Mouse (Mus musculus): ENCODE data around the gene Lrrc20.

The Lrrc20 gene

DNA sequence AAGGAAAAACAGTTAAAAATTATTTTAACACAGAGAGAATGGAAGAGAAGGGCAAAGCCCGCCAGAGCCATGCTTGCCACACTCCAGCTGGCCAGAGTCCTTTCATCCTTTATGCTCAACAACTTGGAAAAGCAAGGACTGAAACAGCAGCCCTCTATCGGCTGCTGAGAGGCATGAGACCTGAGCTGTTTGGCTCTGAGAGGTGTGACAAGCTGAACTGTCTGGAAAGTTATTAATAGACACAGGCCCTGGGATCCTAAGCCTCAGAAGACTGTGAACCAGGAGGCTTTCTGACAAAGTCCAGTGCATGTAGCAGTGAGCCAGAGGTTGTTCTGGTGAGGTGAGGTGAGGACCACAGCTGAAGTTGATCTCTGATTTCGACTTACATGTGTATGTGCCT lies 2.0 kb upstream of the Lrrc20 start:
- DNase-seq (ENCODE audit: inconsistent age in 2 of 2, low spot score in 1 of 2) = no peak

DNA sequence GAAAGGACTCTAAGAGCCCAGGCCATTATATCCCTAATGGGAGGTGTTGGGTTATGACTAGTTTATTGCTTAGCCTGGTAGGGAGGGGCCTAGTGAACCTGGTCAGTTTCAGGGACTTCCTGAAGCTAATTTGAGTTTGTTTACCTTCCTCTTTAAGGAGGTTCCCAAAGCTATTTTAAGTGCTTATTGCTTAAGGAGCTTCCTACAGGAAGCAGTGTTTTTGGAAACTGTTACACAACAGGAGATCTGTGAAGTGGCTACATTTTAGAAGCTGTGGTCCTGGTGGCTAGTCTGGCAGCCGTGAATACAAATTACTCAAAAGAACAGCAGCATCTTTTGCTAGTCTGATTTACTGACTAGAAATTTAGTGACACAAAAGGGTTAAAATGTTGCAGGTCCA lies 1.3 kb upstream of the Lrrc20 start:
- DNase-seq (ENCODE audit: inconsistent age in 2 of 2, low spot score in 1 of 2) = no peak

- peak in 1 of 2 experiments; percentile 34 for DNase-seq (ENCODE audit: inconsistent age in 2 of 2, low spot score in 1 of 2)
These were observed 1.0 kb downstream of the Lrrc20 start for GRCm38 (mm10) chr10:61476440-61477165.

- peak; percentile 63 to 83 for DNase-seq (ENCODE audit: inconsistent age in 2 of 2, low spot score in 1 of 2)
These were observed 3.9 kb downstream of the Lrrc20 start for GRCm38 (mm10) chr10:61479461-61479860.

DNA sequence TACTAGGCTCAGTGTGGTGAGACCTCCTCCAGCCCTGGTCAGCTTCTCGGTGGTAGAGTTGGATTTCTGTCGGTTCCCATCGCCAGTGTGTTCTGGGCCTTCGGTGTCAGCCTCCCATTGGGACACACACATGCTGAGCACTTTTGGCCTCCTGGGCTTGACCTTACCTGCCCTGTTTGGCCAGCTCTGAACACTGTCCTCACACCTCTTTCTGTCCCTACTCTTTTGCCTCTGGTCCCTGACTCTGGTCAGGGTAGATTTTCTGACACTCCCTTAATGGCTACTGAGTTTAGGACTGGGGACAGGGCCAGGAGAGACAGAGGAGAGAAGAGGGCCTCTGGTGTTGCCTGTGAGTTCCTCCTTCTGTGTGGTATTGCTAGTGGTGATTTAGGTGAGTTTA lies 4.3 kb downstream of the Lrrc20 start:
- no peak for DNase-seq (ENCODE audit: inconsistent age in 2 of 2, low spot score in 1 of 2)

GRCm38 (mm10) chr10:61480488-61480887 lies 4.9 kb downstream of the Lrrc20 start:
- DNase-seq (ENCODE audit: inconsistent age in 2 of 2, low spot score in 1 of 2) = no peak

GRCm38 (mm10) chr10:61482771-61483170 lies 7.2 kb downstream of the Lrrc20 start:
- peak; percentile 59 to 86 for DNase-seq (ENCODE audit: inconsistent age in 2 of 2, low spot score in 1 of 2)

DNA sequence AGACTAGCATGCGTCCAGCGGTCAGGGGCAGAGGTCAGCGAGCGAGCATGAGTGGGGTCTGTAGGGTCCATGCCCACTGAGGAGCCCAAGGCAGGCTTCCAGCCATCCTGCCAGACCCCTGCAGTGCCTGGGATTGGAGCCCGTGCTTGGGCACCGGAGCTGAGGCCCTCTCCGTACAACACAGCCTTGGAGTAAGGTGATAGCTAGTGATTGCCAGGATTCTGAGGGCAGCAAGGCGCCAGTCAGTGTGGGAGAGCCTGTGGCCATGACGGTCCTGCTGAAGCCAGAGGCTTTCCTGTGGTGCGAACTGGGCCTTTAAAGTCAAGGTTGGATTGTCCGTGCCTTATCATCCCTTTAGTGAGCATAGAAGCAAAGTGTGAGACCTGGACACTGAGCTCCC lies 9.2 kb downstream of the Lrrc20 start:
- peak; percentile 37 to 77 for DNase-seq (ENCODE audit: inconsistent age in 2 of 2, low spot score in 1 of 2)

DNA sequence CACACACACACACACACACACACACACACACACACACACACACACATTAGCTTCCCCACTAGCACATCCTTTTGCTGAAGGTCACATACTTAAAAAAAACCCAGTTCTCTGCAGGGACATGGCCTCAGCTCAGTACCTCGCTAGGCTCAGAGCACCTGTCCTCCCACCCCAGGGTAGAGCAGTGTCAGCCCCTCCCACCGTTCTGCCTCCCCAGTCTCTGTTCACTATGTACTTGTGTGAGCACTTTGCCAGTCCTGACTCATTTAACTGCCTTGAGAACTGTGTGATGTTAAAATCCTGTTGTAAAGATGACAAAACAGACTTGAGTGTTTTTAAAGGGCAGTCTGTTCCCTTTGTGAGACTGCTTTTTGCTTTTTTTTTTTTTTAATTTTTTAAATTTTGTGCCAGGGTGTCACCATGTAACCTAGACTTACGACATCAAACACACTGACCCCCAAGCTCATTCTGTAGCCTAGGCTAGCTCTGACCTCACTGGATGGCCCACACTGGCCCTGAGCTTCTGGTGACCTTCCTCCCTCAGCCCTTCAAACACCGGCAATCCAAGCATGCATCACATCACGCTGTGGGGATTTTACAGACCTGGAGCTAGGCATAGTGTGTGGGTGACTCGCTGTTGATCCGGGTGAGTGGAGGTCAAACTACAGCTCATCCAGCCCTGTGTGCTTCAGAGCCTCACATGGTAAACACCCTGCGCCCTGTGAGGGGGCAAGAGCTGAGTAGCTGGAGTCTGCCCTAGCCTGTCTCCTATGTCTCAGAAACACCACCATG lies 11.1 kb downstream of the Lrrc20 start:
- peak; percentile 77 to 89 for DNase-seq (ENCODE audit: inconsistent age in 2 of 2, low spot score in 1 of 2)

DNA sequence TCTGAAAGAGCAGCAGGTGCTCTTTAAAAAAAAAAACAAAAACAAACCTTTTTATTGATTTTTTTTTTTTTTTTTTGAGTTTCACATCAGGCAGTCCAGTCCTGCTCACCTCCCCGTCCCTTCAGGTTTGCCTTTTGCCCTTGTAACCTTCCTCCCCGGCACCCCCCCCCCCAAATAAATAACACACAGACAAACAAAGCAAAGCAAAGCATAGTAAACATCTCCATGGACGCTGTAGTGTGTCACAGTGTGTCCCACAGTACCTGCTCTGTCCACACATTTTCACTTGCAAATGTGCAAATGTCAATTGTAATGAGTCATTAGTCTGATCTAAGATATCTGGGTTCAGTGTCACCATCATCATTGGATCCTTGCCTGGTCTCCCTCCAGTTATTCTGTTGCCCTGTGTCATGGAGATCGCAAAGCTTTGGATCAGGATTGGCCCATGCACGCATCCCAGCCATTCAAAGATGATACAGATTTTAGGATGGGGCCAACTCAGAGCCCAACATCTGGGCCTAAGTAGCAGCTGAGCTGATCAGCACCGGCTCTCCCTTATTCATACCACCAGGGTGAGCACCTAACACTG lies 13.0 kb downstream of the Lrrc20 start:
- peak; percentile 36 to 72 for DNase-seq (ENCODE audit: inconsistent age in 2 of 2, low spot score in 1 of 2)

DNA sequence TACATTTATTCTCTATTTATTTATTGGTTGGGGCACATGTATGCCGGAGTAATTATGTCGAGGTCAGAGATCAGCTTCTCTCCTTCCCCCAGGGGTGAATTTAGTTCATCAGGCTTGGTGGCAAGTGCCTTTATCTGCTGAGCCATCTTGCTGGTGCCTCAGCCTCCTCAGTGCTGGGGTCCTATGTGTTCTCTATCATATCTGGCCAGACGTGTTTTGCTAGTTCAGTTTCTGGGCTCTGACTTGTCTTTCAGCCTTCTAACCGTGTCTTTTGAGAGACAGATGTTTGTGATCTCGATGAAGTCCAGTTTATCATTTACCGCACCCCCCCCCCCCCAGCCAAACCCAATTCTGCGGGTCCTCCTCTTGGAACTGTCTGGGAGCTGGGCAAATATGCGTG lies 16.0 kb downstream of the Lrrc20 start:
- DNase-seq (ENCODE audit: inconsistent age in 2 of 2, low spot score in 1 of 2) = no peak

- DNase-seq (ENCODE audit: inconsistent age in 2 of 2, low spot score in 1 of 2) = peak; percentile 82 to 93
These were observed 16.4 kb downstream of the Lrrc20 start for GRCm38 (mm10) chr10:61492040-61492439.

DNA sequence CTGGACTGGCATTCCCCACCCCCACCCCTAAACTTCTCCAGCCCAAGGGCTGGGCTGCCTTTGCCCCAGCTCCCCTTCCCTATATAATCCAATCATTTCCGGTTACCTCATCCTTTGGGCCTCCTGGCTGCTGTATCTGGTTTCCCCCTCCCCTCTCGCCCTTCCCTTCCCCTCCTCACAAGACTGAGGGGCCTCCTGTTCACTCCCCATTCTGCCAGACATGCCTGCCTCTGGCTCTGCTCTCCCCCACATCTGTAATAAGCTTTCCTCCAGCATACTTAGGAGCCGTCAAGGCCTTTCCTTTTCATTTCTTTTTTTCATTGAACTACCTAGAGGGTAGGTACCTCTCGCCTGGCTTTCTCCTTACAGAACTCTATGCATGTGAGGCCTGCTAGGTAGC lies 19.9 kb downstream of the Lrrc20 start:
- no peak for DNase-seq (ENCODE audit: inconsistent age in 2 of 2, low spot score in 1 of 2)

GRCm38 (mm10) chr10:61496231-61496630 lies 20.6 kb downstream of the Lrrc20 start:
- DNase-seq (ENCODE audit: inconsistent age in 2 of 2, low spot score in 1 of 2) = no peak

GRCm38 (mm10) chr10:61499505-61500466 lies 24.2 kb downstream of the Lrrc20 start:
- peak in 1 of 2 experiments; percentile 68 for DNase-seq (ENCODE audit: inconsistent age in 2 of 2, low spot score in 1 of 2)

- no peak for DNase-seq (ENCODE audit: inconsistent age in 2 of 2, low spot score in 1 of 2)
These were observed 25.2 kb downstream of the Lrrc20 start for GRCm38 (mm10) chr10:61500756-61501155.

GRCm38 (mm10) chr10:61504073-61504472 lies 28.5 kb downstream of the Lrrc20 start:
- no peak for DNase-seq (ENCODE audit: inconsistent age in 2 of 2, low spot score in 1 of 2)

- DNase-seq (ENCODE audit: inconsistent age in 2 of 2, low spot score in 1 of 2) = no peak
These were observed 31.0 kb downstream of the Lrrc20 start for GRCm38 (mm10) chr10:61506381-61507200.

GRCm38 (mm10) chr10:61509873-61510272 lies 34.3 kb downstream of the Lrrc20 start:
- no peak for DNase-seq (ENCODE audit: inconsistent age in 2 of 2, low spot score in 1 of 2)

DNA sequence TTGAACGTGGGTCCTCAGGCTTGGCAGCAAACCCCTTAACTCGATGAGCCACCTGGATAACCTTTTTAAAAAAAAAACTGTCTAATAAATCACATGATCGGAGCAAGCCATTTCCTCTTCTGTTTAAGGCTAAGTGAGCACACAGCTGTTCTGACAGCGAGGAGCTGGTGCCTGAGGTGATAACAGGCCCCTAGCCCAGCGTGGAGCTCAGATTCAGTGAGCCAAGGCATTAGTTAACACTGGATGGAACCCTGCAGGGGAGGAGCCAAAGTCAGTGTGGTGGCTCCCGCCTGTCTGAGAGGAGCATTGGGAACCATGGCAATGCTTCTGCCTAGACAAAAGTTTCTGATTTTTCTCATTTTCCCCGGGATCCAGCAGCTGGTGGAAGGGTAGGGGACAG lies 35.2 kb downstream of the Lrrc20 start:
- no peak for DNase-seq (ENCODE audit: inconsistent age in 2 of 2, low spot score in 1 of 2)
